Mouse (Mus musculus) CH12.LX (cell line): ENCODE measurements around the gene Ptger2. TPM values are rescaled to one million over a fixed set of nuclear protein-coding genes. Genes with fewer than 3 reads are reported as not detected.

ENCODE experiments used
- DNase-seq: peaks from one replicate; pipeline ENCODE4 v3.0.0-alpha.2; 2013; ENCODE audit errors: extremely low read depth
- H3K27ac ChIP-seq: 2 replicates; pipeline ENCODE4 v1.5.1; 2012; ENCODE audit warnings: low read depth, mild to moderate bottlenecking, control low read depth, moderate library complexity; ENCODE audit not compliant: insufficient read depth
- H3K27me3 ChIP-seq: replicated peaks from 2 replicates; pipeline ENCODE3; 2012; ENCODE audit warnings: inconsistent platforms
- H3K36me3 ChIP-seq, 2 experiments: replicated peaks in 1 of 2; 2 replicates each; pipeline versions ENCODE3 to v1.6.1; 2012; ENCODE audit warnings: inconsistent platforms in 1 of 2, low read length in 1 of 2, mild to moderate bottlenecking in 1 of 2, mixed read lengths in 1 of 2, moderate library complexity in 1 of 2; ENCODE audit not compliant: control insufficient read depth in 1 of 2, insufficient read depth in 1 of 2
- H3K4me1 ChIP-seq, 2 experiments: 2 replicates each; pipeline ENCODE4 v1.6.1; 2012; ENCODE audit warnings: inconsistent platforms in 1 of 2, moderate library complexity in 1 of 2; ENCODE audit not compliant: insufficient read depth in 2 of 2, control insufficient read depth in 1 of 2
- H3K4me2 ChIP-seq: 2 replicates; pipeline ENCODE4 v1.6.1; 2012; ENCODE audit warnings: low read depth, mild to moderate bottlenecking, control low read depth; ENCODE audit not compliant: poor library complexity, insufficient read depth, severe bottlenecking
- H3K4me3 ChIP-seq, 3 experiments: fragments of 150-350 bp in 1 of 3; sonication (generic) in 1 of 3; replicated peaks in 1 of 3; 2 replicates each; pipeline versions ENCODE3 to v1.5.1; 2011 to 2012; ENCODE audit warnings: low read depth in 2 of 3, low read length in 2 of 3, mild to moderate bottlenecking in 2 of 3, moderate library complexity in 2 of 3, control low read depth in 1 of 3, improper control_type of control experiment in 1 of 3, inconsistent platforms in 1 of 3, mixed read lengths in 1 of 3; ENCODE audit not compliant: poor library complexity in 1 of 3
- H3K79me2 ChIP-seq: replicated peaks from 2 replicates; pipeline ENCODE4 v1.6.1; 2012; ENCODE audit warnings: mild to moderate bottlenecking, moderate library complexity; ENCODE audit not compliant: control insufficient read depth, poor library complexity, insufficient read depth, severe bottlenecking; ENCODE audit errors: extremely low read depth
- H3K9ac ChIP-seq: 2 replicates; pipeline ENCODE4 v1.6.1; 2012; ENCODE audit warnings: low read depth, mild to moderate bottlenecking, control low read depth, moderate library complexity; ENCODE audit not compliant: insufficient read depth
- H3K9me3 ChIP-seq: replicated peaks from 2 replicates; pipeline ENCODE3; 2012; ENCODE audit warnings: low read length, inconsistent platforms, mixed read lengths
- BHLHE40 ChIP-seq: IDR thresholded peaks from 2 replicates; pipeline ENCODE4 v1.6.1; 2011; ENCODE audit warnings: mild to moderate bottlenecking, low read depth, low read length, improper control_type of control experiment
- CHD1 ChIP-seq: IDR thresholded peaks from 2 replicates; pipeline ENCODE4 v1.6.1; 2012; ENCODE audit warnings: low read depth, low read length, improper control_type of control experiment, inconsistent platforms
- CTCF ChIP-seq, 2 experiments: IDR thresholded peaks in 1 of 2; conservative IDR thresholded peaks in 1 of 2; 2 replicates each; pipeline ENCODE4 v1.5.1; 2011 to 2012; ENCODE audit warnings: low read depth in 2 of 2, low read length in 2 of 2, improper control_type of control experiment in 1 of 2, inconsistent platforms in 1 of 2, mild to moderate bottlenecking in 1 of 2, moderate library complexity in 1 of 2
- E2F4 ChIP-seq: IDR thresholded peaks from 2 replicates; pipeline ENCODE4 v1.6.1; 2011; ENCODE audit warnings: low read depth, low read length, improper control_type of control experiment; ENCODE audit not compliant: insufficient replicate concordance
- ETS1 ChIP-seq: conservative IDR thresholded peaks from 2 replicates; pipeline ENCODE4 v1.6.1; 2012; ENCODE audit warnings: low read depth, mild to moderate bottlenecking, inconsistent platforms, low read length, improper control_type of control experiment, moderate library complexity
- GABPA ChIP-seq: IDR thresholded peaks from 2 replicates; pipeline ENCODE4 v1.6.1; 2012; ENCODE audit warnings: low read depth, low read length, improper control_type of control experiment, inconsistent platforms; ENCODE audit not compliant: insufficient replicate concordance
- HCFC1 ChIP-seq: IDR thresholded peaks from 2 replicates; pipeline ENCODE4 v1.6.1; 2012; ENCODE audit warnings: low read depth, mild to moderate bottlenecking, inconsistent platforms, low read length, improper control_type of control experiment
- KAT2A ChIP-seq: IDR thresholded peaks from 2 replicates; pipeline ENCODE4 v1.6.1; 2012; ENCODE audit warnings: low read length, improper control_type of control experiment, inconsistent platforms; ENCODE audit not compliant: insufficient replicate concordance
- MAX ChIP-seq: IDR thresholded peaks from 2 replicates; pipeline ENCODE4 v1.6.1; 2011; ENCODE audit warnings: low read length, improper control_type of control experiment
- MAZ ChIP-seq: IDR thresholded peaks from 2 replicates; pipeline ENCODE4 v1.6.1; 2012; ENCODE audit warnings: low read depth, mild to moderate bottlenecking, inconsistent platforms, low read length, improper control_type of control experiment, moderate library complexity
- MEF2A ChIP-seq: IDR thresholded peaks from 2 replicates; pipeline ENCODE4 v1.6.1; 2014; ENCODE audit warnings: low read depth, mild to moderate bottlenecking, inconsistent platforms, low read length, improper control_type of control experiment, borderline replicate concordance
- MXI1 ChIP-seq: IDR thresholded peaks from 2 replicates; pipeline ENCODE4 v1.6.1; 2011; ENCODE audit warnings: mild to moderate bottlenecking, low read depth, low read length, improper control_type of control experiment
- NELFE ChIP-seq: IDR thresholded peaks from 2 replicates; pipeline ENCODE4 v1.6.1; 2011; ENCODE audit warnings: low read depth, low read length, improper control_type of control experiment
- NRF1 ChIP-seq: IDR thresholded peaks from 2 replicates; pipeline ENCODE4 v1.6.1; 2014; ENCODE audit warnings: low read depth, mild to moderate bottlenecking, inconsistent platforms, low read length, improper control_type of control experiment, moderate library complexity
- PAX5 ChIP-seq: IDR thresholded peaks from 2 replicates; pipeline ENCODE4 v1.6.1; 2012; ENCODE audit warnings: low read length, inconsistent platforms, mixed read lengths
- POLR2A ChIP-seq: IDR thresholded peaks from 2 replicates; pipeline ENCODE4 v1.6.1; 2011; ENCODE audit warnings: low read depth, mild to moderate bottlenecking, improper control_type of control experiment, low read length
- RAD21 ChIP-seq: IDR thresholded peaks from 2 replicates; pipeline ENCODE4 v1.6.1; 2011; ENCODE audit warnings: low read depth, mild to moderate bottlenecking, low read length, improper control_type of control experiment, moderate library complexity
- RCOR1 ChIP-seq: conservative IDR thresholded peaks from 2 replicates; pipeline ENCODE4 v1.6.1; 2012; ENCODE audit warnings: low read depth, mild to moderate bottlenecking, inconsistent platforms, low read length, improper control_type of control experiment
- SMC3 ChIP-seq: IDR thresholded peaks from 2 replicates; pipeline ENCODE4 v1.6.1; 2011; ENCODE audit warnings: low read depth, low read length, improper control_type of control experiment
- TBP ChIP-seq: conservative IDR thresholded peaks from 2 replicates; pipeline ENCODE4 v1.6.1; 2011; ENCODE audit warnings: low read depth, low read length, improper control_type of control experiment
- UBTF ChIP-seq: IDR thresholded peaks from 2 replicates; pipeline ENCODE4 v1.6.1; 2012; ENCODE audit warnings: low read depth, mild to moderate bottlenecking, inconsistent platforms, low read length, improper control_type of control experiment, moderate library complexity
- USF1 ChIP-seq: IDR thresholded peaks from 2 replicates; pipeline ENCODE4 v1.6.1; 2014; ENCODE audit warnings: low read depth, mild to moderate bottlenecking, inconsistent platforms, low read length, improper control_type of control experiment
- USF2 ChIP-seq: conservative IDR thresholded peaks from 2 replicates; pipeline ENCODE4 v1.6.1; 2011; ENCODE audit warnings: low read depth, low read length, improper control_type of control experiment
- ZKSCAN1 ChIP-seq: IDR thresholded peaks from 2 replicates; pipeline ENCODE4 v1.6.1; 2012; ENCODE audit warnings: low read depth, inconsistent platforms, low read length, improper control_type of control experiment, borderline replicate concordance
- ZMIZ1 ChIP-seq: IDR thresholded peaks from 2 replicates; pipeline ENCODE4 v1.6.1; 2012; ENCODE audit warnings: low read depth, mild to moderate bottlenecking, inconsistent platforms, low read length, improper control_type of control experiment
- ZNF384 ChIP-seq: IDR thresholded peaks from 2 replicates; pipeline ENCODE4 v1.6.1; 2012; ENCODE audit warnings: low read depth, low read length, improper control_type of control experiment, inconsistent platforms
- dilution Hi-C: fragments of 300-500 bp; cut with MboI; formaldehyde crosslinking; loops from 2 replicates; pipeline ENCODE4 v1.14.3; 2020; ENCODE audit warnings: low sequenced_read_pairs; ENCODE audit not compliant: extremely low pct_unique_long_range_greater_than_20kb, extremely low pct_ligation_motif_present
- in situ Hi-C: fragments of 300-500 bp; cut with MboI; formaldehyde crosslinking; loops from 3 replicates; pipeline ENCODE4 v1.14.3; 2019; ENCODE audit warnings: low sequenced_read_pairs, low pct_ligation_motif_present, low pct_unique_long_range_greater_than_20kb, mixed read lengths
- polyA plus RNA-seq: library from polyadenylated mRNA; unstranded; fragments of >175 nt; gene quantifications from 2 replicates; pipeline ENCODE4 v1.2.1, GENCODE M21; 2012; ENCODE audit warnings: low read depth; ENCODE audit not compliant: insufficient read length
- total RNA-seq, 2 experiments: library from RNA; depleted of rRNA; stranded (reverse); fragments of 300-350 nt in 1 of 2; fragments of >200 nt in 1 of 2; gene quantifications; 2 replicates each; pipeline ENCODE4 v1.2.3; 2012 to 2014

Ptger2 gene
- total and polyA plus RNA-seq, 3 experiments: not detected

GRCm38 (mm10) chr14:44984106-44984505 is 3.9 kb upstream of the Ptger2 start:
- dilution Hi-C loops: no loop called here
- peaks cover 0 to 3% of the 10 kb centered on the region in 2 experiments; a peak in 1 of 4 replicates for H3K4me1 ChIP-seq

GRCm38 (mm10) chr14:44986248-44986647 is 1.7 kb upstream of the Ptger2 start:
- Histone ChIP-seq H3K27ac (no peak overlapping the region), H3K36me3 (no peaks in the 10 kb centered on the region), H3K9ac (no peak overlapping the region), H3K4me1 (peaks cover 0 to 8% of the 10 kb centered on the region in 2 experiments; a peak in 1 of 4 replicates), H3K4me2 (no peak overlapping the region), H3K9me3 (no peaks in the 10 kb centered on the region), H3K27me3 (no peaks in the 10 kb centered on the region), H3K79me2 (no peaks in the 10 kb centered on the region), H3K4me3 (no peak overlapping the region)
- in situ Hi-C loops (no loop called here), dilution Hi-C loops (no loop called here)
- TF ChIP-seq BHLHE40: no peak
- no peak for TF ChIP-seq RCOR1
- no peak for TF ChIP-seq POLR2A
- TF ChIP-seq MXI1: no peak
- no peak for TF ChIP-seq RAD21
- TF ChIP-seq SMC3: no peak
- no peak for TF ChIP-seq HCFC1
- no peak for TF ChIP-seq MAZ
- no peak for TF ChIP-seq CTCF (conservative IDR thresholded peaks at IDR 0.05 in 1 of 2, IDR thresholded peaks at IDR 0.05 in 1 of 2; ENCODE audit: low read depth in 2 of 2, low read length in 2 of 2)
- no peak for TF ChIP-seq ZNF384
- TF ChIP-seq USF1: no peak
- no peak for TF ChIP-seq ZMIZ1
- no peak for DNase-seq

More at GRCm38 (mm10) chr14:44984106-44984505, 3.9 kb upstream of the Ptger2 start:
- Histone ChIP-seq H3K36me3 (no peaks in the 10 kb centered on the region), H3K79me2 (no peaks in the 10 kb centered on the region), H3K4me2 (no peak overlapping the region), H3K9me3 (no peaks in the 10 kb centered on the region), H3K4me3 (no peak overlapping the region), H3K27me3 (no peaks in the 10 kb centered on the region), H3K27ac (no peak overlapping the region), H3K9ac (no peak overlapping the region)
- in situ Hi-C loops: loop anchor here (5.0 kb wide), 1 partner anchor 158 kb away; no protein-coding TSS in a partner anchor
- DNase-seq: no peak
- TF ChIP-seq USF2 (no peak), NELFE (no peak)

GRCm38 (mm10) chr14:44988456-44989016 is 541 bp downstream of the Ptger2 start:
- H3K4me1 ChIP-seq: peaks cover 0 to 8% of the 10 kb centered on the region in 2 experiments; a peak in 1 of 4 replicates
- in situ Hi-C loops (no loop called here), dilution Hi-C loops (no loop called here)
- H3K9me3 ChIP-seq: no peaks in the 10 kb centered on the region
- H3K4me3 ChIP-seq: no peak overlapping the region
- no peak overlapping the region for H3K9ac ChIP-seq
- H3K79me2 ChIP-seq: no peaks in the 10 kb centered on the region
- H3K36me3 ChIP-seq: no peaks in the 10 kb centered on the region
- H3K4me2 ChIP-seq: no peak overlapping the region
- no peaks in the 10 kb centered on the region for H3K27me3 ChIP-seq
- no peak overlapping the region for H3K27ac ChIP-seq
- no peak for DNase-seq
- TF ChIP-seq MEF2A (no peak), KAT2A (no peak), CHD1 (no peak), UBTF (no peak), E2F4 (no peak), USF1 (no peak), ZKSCAN1 (no peak), HCFC1 (no peak), PAX5 (no peak), ETS1 (no peak), TBP (no peak), SMC3 (no peak), NRF1 (no peak), MAZ (no peak), MXI1 (no peak), ZMIZ1 (no peak), GABPA (no peak), MAX (no peak)
